Mouse (Mus musculus) stomach, embryonic 14.5 days (tissue): ENCODE data around the gene Nfx1. TPM values are rescaled to one million over a fixed set of nuclear protein-coding genes. Genes with fewer than 3 reads are reported as not detected.

Experiments
- ATAC-seq: fragments of 200-750 bp; cut with Nextera tagmentation; 2 replicates; pipeline ENCODE4 v1.8.0; 2017; ENCODE audit warnings: low read depth, moderate TSS enrichment; ENCODE audit not compliant: insufficient number of reproducible peaks, insufficient read depth, low FRiP score
- H3K27ac ChIP-seq: fragments of 300-500 bp; sonication (generic); 2 replicates; pipeline ENCODE4 v1.5.1; 2014; ENCODE audit warnings: mild to moderate bottlenecking, low read length, moderate library complexity, mixed read lengths
- H3K27me3 ChIP-seq: fragments of 300-500 bp; sonication (generic); 2 replicates; pipeline ENCODE4 v1.6.1; 2014; ENCODE audit warnings: low read length, control low read depth, mixed read lengths; ENCODE audit not compliant: control insufficient read depth, insufficient read depth
- H3K36me3 ChIP-seq: fragments of 300-500 bp; sonication (generic); 2 replicates; pipeline ENCODE4 v1.6.1; 2014; ENCODE audit warnings: mild to moderate bottlenecking, control low read depth, low read length, moderate library complexity, mixed read lengths; ENCODE audit not compliant: control insufficient read depth, insufficient read depth
- H3K4me1 ChIP-seq: fragments of 300-500 bp; sonication (generic); 2 replicates; pipeline ENCODE4 v1.6.1; 2014; ENCODE audit warnings: low read length, control low read depth, mixed read lengths; ENCODE audit not compliant: control insufficient read depth, insufficient read depth
- H3K4me2 ChIP-seq: fragments of 300-500 bp; sonication (generic); replicated peaks from 2 replicates; pipeline ENCODE4 v1.6.1; 2014; ENCODE audit warnings: low read depth, low read length, control low read depth
- H3K4me3 ChIP-seq: fragments of 300-500 bp; sonication (generic); 2 replicates; pipeline ENCODE4 v1.5.1; 2014; ENCODE audit warnings: low read depth, low read length, control low read depth
- H3K9ac ChIP-seq: fragments of 300-500 bp; sonication (generic); replicated peaks from 2 replicates; pipeline ENCODE4 v1.6.1; 2014; ENCODE audit warnings: low read depth, mild to moderate bottlenecking, control low read depth, low read length, moderate library complexity, mixed read lengths
- H3K9me3 ChIP-seq: fragments of 300-500 bp; sonication (generic); 2 replicates; pipeline ENCODE4 v1.6.1; 2016; ENCODE audit warnings: low read depth, low read length, control low read depth; ENCODE audit not compliant: control insufficient read depth
- WGBS: fragments of 180-500 bp; shearing (Covaris S2); extraction: QIAGEN DNeasy Blood & Tissue Kit; methylation state at CpG from one replicate; pipeline ENCODE4 v1.1.7; 2014; 5-methylcytosine and 5-hydroxymethylcytosine counted together
- polyA plus RNA-seq: library from polyadenylated mRNA; unstranded; fragments of >200 nt; fragmentation: Nextera tagmentation; extraction: Ambion mirVana; gene quantifications from 2 replicates; pipeline ENCODE4 v1.2.1, GENCODE M21; 2014

Gene Nfx1
- polyA plus RNA-seq, 1 experiment from 2014 or later, result 112 TPM

- no peak overlapping the region for H3K4me3 ChIP-seq
- H3K9me3 ChIP-seq, result 0 out of 2 replicates have a peak, but pooled peaks cover 5% of the 10 kb centered on the region
- no peak for ATAC-seq
- H3K9ac ChIP-seq, result no peak overlapping the region
- WGBS, result 92% methylated on average over 5 of the region's 5 CpGs
- H3K27me3 ChIP-seq, result no peaks in the 10 kb centered on the region
- no peak overlapping the region for H3K27ac ChIP-seq
- H3K36me3 ChIP-seq, result peaks cover 70% of the 10 kb centered on the region
- H3K4me2 ChIP-seq, result no peak overlapping the region
- H3K4me1 ChIP-seq, result no peaks in the 10 kb centered on the region
Measured at GRCm38 (mm10) chr4:40938793-40939192, 31.9 kb upstream of the Nfx1 start.

- Histone ChIP-seq H3K4me1 (peaks cover 7% of the 10 kb centered on the region), H3K36me3 (peaks cover 46% of the 10 kb centered on the region), H3K4me2 (no peak overlapping the region), H3K27ac (no peak overlapping the region), H3K9me3 (0 out of 2 replicates have a peak, but pooled peaks cover 5% of the 10 kb centered on the region), H3K4me3 (no peak overlapping the region), H3K27me3 (no peaks in the 10 kb centered on the region), H3K9ac (no peak overlapping the region)
- 97% methylated on average over 5 of the region's 5 CpGs for WGBS
- ATAC-seq, result no peak
Measured at GRCm38 (mm10) chr4:40943651-40944050, 27.1 kb upstream of the Nfx1 start.

DNA sequence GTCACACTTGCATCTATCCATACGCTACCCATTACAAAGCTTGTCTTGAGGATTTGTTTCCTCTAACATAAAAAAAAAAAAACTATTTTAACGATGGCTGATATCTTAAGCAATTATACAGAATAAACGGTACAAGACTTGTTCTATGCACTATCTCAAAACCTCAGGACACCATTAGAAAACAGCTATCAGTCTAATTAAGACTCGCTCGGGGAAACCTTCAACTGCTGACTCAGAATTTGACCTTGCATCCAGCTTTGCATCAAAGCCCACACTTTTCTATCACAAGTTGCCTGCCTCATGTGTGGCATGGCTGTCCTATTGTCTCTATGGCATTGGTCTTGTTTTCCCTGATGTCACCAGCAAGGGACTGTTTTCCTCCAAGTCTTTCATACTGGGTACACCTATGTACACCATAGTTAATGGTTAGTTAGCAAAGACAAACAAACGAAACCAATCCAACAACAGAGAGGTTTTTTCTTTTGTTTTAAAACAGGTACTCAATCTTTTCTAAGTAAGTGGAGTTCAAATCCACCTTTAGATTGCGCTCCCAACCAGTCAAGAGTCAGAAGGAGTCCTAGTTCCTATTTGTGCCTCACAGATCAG lies 24.1 kb upstream of the Nfx1 start:
- Histone ChIP-seq H3K4me2 (peak overlapping the region; percentile 84), H3K27ac (no peak overlapping the region), H3K36me3 (peaks cover 32% of the 10 kb centered on the region), H3K9me3 (no peaks in the 10 kb centered on the region), H3K4me1 (peaks cover 14% of the 10 kb centered on the region), H3K9ac (peak overlapping the region; percentile 80; the same call in 1 of the 2 replicates), H3K4me3 (peak overlapping the region; percentile 92), H3K27me3 (no peaks in the 10 kb centered on the region)
- ATAC-seq, result no peak
- WGBS, result 75% methylated on average over 7 of the region's 7 CpGs

DNA sequence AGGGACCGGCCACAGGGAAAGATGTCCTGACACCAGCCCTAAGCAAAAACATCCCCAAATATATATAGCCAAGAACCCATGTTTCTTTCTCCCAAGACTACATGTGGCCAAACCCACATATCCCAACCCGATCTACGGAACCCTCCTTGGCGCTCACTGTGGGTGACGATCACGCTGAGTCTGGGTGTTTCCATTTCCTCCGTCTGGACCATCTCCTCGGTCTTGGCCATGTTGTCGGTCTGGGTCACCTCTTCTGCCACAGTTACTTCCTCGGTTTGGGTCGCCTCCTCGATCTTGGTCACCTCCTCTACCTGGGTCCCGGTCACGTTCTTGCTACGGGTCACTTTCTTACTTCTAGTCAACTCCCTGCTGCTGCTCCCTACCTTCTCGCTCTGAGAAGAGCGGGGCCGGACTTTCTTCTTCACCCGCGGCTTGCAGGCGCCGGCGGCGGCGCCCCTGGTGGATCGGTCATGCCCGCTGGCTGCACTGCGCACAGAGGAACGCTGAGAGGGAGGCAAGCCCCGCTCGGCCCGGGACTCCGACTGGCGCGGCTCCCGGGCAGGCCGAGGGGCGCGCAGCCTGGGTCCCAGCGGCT lies 23.0 kb upstream of the Nfx1 start:
- no peaks in the 10 kb centered on the region for H3K27me3 ChIP-seq
- H3K27ac ChIP-seq, result peak overlapping the region; percentile 85
- WGBS, result under 1% methylated on average over 40 of the region's 40 CpGs
- peak overlapping the region; percentile 80 for H3K9ac ChIP-seq
- peaks cover 14% of the 10 kb centered on the region for H3K4me1 ChIP-seq
- H3K9me3 ChIP-seq, result no peaks in the 10 kb centered on the region
- peak overlapping the region; percentile 92 for H3K4me3 ChIP-seq
- peaks cover 29% of the 10 kb centered on the region for H3K36me3 ChIP-seq
- peak overlapping the region; percentile 84 for H3K4me2 ChIP-seq
- ATAC-seq, result peak; percentile 3; the same call in 1 of the 2 replicates

DNA sequence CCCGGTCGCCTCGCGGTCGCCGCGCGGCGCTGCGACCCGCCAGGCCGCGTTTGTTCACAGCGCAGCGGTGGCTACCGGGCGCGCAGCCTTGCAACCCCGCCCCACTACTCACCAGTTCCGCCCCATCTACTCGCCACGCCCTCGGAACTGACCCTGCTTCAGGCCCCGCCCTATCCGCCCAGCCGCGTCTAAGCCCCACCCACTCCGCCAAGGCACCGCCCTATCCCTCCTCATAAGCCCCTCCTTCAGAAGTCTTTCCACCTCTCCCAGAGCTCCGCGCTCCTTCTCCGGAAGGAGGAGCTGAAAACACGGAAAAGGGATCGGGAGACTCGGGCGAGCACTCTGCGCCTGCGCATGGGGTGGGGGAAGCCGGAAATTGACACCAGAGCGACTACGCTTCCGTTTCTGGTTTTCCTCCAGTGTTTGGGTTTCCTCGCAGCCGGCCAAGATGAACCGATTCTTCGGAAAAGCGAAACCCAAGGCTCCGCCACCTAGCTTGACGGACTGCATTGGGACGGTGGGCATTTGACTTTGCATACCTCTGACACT lies 22.5 kb upstream of the Nfx1 start, which contains the start of the genes Bag1 and Chmp5:
Gene Bag1 (minus strand): TSS at position 135 of the 549 bp plus-strand sequence.
Gene Chmp5 (plus strand): TSS at position 248 of the 549 bp plus-strand sequence.
- ATAC-seq, result peak; percentile 98
- peaks cover 30% of the 10 kb centered on the region; the same call in 1 of the 2 replicates for H3K36me3 ChIP-seq
- peak within 1 kb of the TSS; percentile 85 for H3K27ac ChIP-seq
- peak within 1 kb of the TSS; percentile 80 for H3K9ac ChIP-seq
- peak within 1 kb of the TSS; percentile 85 for H3K4me2 ChIP-seq
- WGBS, result under 1% methylated on average over 48 of the region's 50 CpGs
- H3K4me3 ChIP-seq, result peak within 1 kb of the TSS; percentile 92
- H3K4me1 ChIP-seq, result peaks cover 14% of the 10 kb centered on the region
- no peaks in the 10 kb centered on the region for H3K9me3 ChIP-seq
- H3K27me3 ChIP-seq, result no peaks in the 10 kb centered on the region

DNA sequence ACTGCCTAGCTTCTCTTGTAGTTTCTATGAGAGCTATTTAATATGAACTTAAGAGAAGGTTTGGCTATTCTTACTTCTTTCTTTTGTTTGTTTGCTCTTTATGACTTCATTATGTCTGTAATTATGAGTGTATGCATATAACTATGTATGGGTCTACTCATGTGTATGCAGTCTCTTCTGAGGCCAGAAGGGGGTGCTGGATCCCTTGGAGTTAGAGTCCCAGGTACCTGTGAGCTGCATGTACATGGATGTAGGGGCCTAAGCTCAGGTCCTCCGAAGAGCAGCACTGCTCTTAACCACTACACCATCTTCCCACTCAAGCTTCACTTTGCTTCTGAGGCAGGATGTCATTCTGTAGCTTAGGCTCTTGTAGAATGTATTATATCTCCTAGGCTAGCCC lies 17.2 kb upstream of the Nfx1 start:
- ATAC-seq, result no peak
- WGBS, result 100% methylated on average over 1 of the region's 1 CpGs
- H3K36me3 ChIP-seq, result peaks cover 64% of the 10 kb centered on the region

GRCm38 (mm10) chr4:40955942-40956341 lies 14.8 kb upstream of the Nfx1 start:
- H3K4me1 ChIP-seq, result no peaks in the 10 kb centered on the region
- no peaks in the 10 kb centered on the region for H3K27me3 ChIP-seq
- H3K9me3 ChIP-seq, result no peaks in the 10 kb centered on the region
- H3K27ac ChIP-seq, result no peak overlapping the region
- no peak overlapping the region for H3K9ac ChIP-seq
- peaks cover 80% of the 10 kb centered on the region for H3K36me3 ChIP-seq
- ATAC-seq, result no peak
- H3K4me2 ChIP-seq, result no peak overlapping the region
- 82% methylated on average over 6 of the region's 6 CpGs for WGBS
- H3K4me3 ChIP-seq, result no peak overlapping the region

More for the DNA sequence above, 17.2 kb upstream of the Nfx1 start:
- Histone ChIP-seq H3K9me3 (no peaks in the 10 kb centered on the region), H3K4me2 (no peak overlapping the region), H3K27me3 (no peaks in the 10 kb centered on the region), H3K4me3 (no peak overlapping the region), H3K4me1 (peaks cover 7% of the 10 kb centered on the region; the same call in 1 of the 2 replicates), H3K9ac (no peak overlapping the region), H3K27ac (no peak overlapping the region)

DNA sequence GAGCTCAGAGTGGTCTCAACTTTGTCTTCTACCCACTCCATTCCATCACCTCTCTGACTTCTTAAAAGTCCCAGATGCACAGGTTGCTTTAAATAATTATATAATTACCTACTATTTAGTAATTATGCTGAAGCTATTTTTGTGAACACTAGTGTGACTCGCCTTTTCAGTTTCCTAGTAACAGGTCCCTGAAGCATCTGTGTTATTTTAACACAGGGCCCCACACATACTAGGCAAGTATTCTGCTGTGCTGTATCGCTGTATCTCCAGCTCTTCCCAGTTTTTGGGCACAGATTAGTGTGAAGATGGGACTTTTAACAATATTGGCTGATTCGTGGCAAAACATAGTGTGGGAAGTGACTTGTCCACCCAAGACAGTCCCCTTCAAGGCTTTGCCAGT lies 7.2 kb upstream of the Nfx1 start:
- H3K4me1 ChIP-seq, result no peaks in the 10 kb centered on the region
- no peak overlapping the region for H3K4me3 ChIP-seq
- WGBS, result 93% methylated on average over 3 of the region's 3 CpGs
- H3K27ac ChIP-seq, result no peak overlapping the region
- peaks cover 55% of the 10 kb centered on the region for H3K36me3 ChIP-seq
- no peak for ATAC-seq
- no peaks in the 10 kb centered on the region for H3K27me3 ChIP-seq
- H3K9ac ChIP-seq, result no peak overlapping the region
- H3K9me3 ChIP-seq, result no peaks in the 10 kb centered on the region
- no peak overlapping the region for H3K4me2 ChIP-seq
